Mouse (Mus musculus) adrenal gland, adult 18-20 months (tissue): Measurements from ENCODE around the gene Dab2ip. TPM values are rescaled to one million over a fixed set of nuclear protein-coding genes. Genes with fewer than 3 reads are reported as not detected.

Source experiments
- DNase-seq, 2 experiments: peaks; one replicate each; pipeline ENCODE4 v3.0.0; 2021 to 2022; ENCODE audit warnings: low spot score in 2 of 2
- total RNA-seq, 2 experiments: library from RNA; stranded (reverse); gene quantifications; 1 replicate in 1 of 2; 2 replicates in 1 of 2; pipeline ENCODE4 v1.2.3; 2021

Gene Dab2ip
- total RNA-seq, 2 experiments from 2014 or later = 43.5 to 87.3 TPM

- no peak for DNase-seq
Measured at GRCm38 (mm10) chr2:35676075-35676665, 118.1 kb downstream of the Dab2ip start.

- no peak for DNase-seq
Measured at GRCm38 (mm10) chr2:35677855-35678254, 119.8 kb downstream of the Dab2ip start.

- DNase-seq = no peak
Measured at GRCm38 (mm10) chr2:35678440-35678839, 120.4 kb downstream of the Dab2ip start.

GRCm38 (mm10) chr2:35679812-35680672 is 122.0 kb downstream of the Dab2ip start:
- peak; percentile 55 to 60 for DNase-seq

GRCm38 (mm10) chr2:35680833-35681232 is 122.8 kb downstream of the Dab2ip start:
- no peak for DNase-seq

GRCm38 (mm10) chr2:35684005-35684404 is 125.9 kb downstream of the Dab2ip start:
- DNase-seq = no peak

GRCm38 (mm10) chr2:35684735-35685312 is 126.8 kb downstream of the Dab2ip start:
- DNase-seq = no peak

GRCm38 (mm10) chr2:35686104-35686503 is 128.0 kb downstream of the Dab2ip start:
- DNase-seq = no peak

- DNase-seq = no peak
Measured at GRCm38 (mm10) chr2:35687557-35688070, 129.5 kb downstream of the Dab2ip start.

GRCm38 (mm10) chr2:35688121-35688520 is 130.1 kb downstream of the Dab2ip start:
- DNase-seq = no peak

GRCm38 (mm10) chr2:35688581-35688980 is 130.5 kb downstream of the Dab2ip start:
- no peak for DNase-seq

- DNase-seq = no peak
Measured at GRCm38 (mm10) chr2:35689881-35690280, 131.8 kb downstream of the Dab2ip start.

- peak; percentile 51 to 57 for DNase-seq
Measured at GRCm38 (mm10) chr2:35691257-35692049, 133.4 kb downstream of the Dab2ip start.

DNA sequence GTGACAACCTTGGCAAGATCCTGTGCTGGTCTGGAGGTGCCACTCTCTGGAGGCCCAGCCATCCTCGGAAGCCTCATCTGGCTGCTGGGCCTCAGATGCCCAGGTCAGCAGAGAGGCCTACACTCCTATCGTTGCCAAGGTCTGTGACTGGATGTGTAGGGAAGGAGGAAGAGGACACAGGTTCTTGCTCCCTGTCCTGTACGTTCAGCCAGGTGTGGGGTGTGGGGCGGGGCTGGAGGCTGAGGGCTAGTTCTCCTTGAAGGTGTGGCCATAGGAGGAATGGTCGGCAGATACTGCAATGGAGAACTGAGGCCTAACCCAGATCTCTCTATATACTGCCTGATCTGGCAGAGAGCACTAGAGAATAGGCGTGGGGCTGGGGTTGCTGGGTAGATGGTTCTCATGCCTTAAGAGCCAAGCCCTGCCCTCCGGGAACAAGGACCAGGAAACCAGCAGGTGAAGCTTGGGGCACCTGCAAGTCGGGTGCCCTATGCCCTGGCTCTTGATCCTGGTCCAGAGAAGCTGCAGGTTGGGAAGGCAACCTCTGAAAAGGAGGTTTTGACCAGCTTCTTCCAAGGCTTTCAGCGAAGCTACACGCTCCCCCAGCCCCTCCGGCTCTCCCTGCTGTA is 134.3 kb downstream of the Dab2ip start:
- DNase-seq = no peak

DNA sequence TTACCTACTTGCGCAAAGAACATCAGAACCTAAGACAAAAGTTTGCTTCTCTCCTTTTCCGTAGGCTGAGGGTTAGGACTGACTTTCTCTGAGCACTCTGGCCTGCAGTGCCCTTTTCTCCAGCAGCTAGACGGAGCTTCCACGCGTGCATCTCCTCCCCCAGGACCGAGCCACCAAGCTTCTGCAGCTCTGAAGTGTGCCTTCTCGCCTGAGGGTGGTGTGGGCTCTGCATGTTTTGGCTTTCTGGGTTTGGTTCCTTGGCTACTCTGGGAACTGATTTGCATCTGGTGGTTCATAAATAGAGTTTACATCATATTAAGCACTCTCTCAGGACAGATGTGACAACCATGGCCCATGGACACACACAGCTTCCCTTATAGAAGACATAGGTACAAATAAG is 135.0 kb downstream of the Dab2ip start:
- DNase-seq = no peak

- no peak for DNase-seq
Measured at GRCm38 (mm10) chr2:35694111-35694510, 136.0 kb downstream of the Dab2ip start.

GRCm38 (mm10) chr2:35696193-35696541 is 138.1 kb downstream of the Dab2ip start:
- no peak for DNase-seq

DNA sequence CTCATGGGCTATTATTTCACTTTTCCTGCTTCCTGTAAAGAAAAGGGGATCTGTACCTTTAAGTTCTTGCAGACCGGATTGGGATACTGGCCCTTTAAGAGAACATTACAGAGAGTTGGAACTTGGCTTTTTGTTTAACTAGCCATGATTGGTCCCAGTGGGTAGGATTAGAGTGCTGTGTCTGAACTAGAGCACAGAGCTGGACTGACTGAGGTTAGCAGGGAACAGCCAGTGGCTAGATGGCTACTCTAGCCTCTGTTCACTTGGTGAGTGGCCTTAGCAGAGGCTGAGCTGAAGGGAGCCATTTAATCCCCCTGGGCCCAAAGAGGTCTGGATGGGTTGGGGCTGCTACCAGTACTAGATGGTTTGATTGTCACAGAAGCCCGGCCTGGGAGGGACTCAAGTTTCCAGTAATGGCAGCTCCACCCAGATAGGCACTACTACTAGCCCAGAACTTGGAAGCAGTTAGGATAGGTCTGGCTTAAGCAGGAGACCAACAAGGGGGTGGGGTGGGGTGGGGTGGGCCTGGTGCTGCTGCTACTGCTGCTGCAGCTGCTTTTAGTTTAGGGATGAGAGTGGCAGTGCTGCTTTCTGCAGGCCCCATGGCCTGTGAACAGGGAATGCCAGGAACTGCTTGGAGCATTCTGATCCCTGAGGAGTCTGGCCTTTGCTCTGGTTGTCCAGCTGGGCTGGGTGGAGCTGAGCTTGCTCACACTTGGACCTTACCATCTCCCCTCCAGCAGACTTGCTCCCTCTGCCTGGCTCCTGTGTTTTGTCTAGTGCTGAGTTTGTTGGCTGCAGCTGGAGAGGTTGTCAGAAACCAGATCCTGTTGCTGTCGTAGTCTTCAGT is 138.7 kb downstream of the Dab2ip start:
- no peak for DNase-seq

DNA sequence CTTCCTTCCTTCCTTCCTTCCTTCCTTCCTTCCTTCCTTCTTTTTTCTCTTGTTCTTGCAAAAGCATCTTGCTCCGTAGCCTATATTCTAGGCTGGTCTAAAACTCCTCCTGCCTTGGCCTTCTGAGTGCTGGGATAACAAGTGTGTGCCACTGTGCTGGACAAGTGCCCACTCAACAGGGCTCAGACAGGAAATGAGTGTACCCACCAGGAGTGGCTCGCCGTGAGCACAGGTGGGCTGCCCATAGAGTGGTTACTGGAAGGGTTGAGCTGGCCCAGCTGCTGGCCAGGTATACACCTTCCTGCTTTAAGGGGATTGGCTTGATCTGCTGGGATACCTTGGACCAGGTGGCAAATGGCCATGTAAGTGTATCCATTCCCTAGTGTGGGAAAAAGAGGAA is 139.7 kb downstream of the Dab2ip start:
- no peak for DNase-seq

GRCm38 (mm10) chr2:35700966-35701365 is 142.9 kb downstream of the Dab2ip start:
- DNase-seq = no peak
